Mouse (Mus musculus): ENCODE measurements around the gene Atg4a-ps.
"Not testable (repeated sequence)": the region's sequence is repeated elsewhere in the genome, so short reads cannot be mapped to it uniquely, and the experiment has no call there.

Gene Atg4a-ps

GRCm38 (mm10) chr3:103645968-103646367 is at the start of gene Atg4a-ps:
Gene Atg4a-ps, minus strand, starts transcription at chr3:103646068.
- DNase-seq (ENCODE audit: low spot score in 2 of 2): not testable (repeated sequence)

- DNase-seq (ENCODE audit: low spot score in 2 of 2): no peak
Measured at GRCm38 (mm10) chr3:103695556-103695955, 49.7 kb upstream of the Atg4a-ps start.

- DNase-seq (ENCODE audit: low spot score in 2 of 2): no peak
Measured at GRCm38 (mm10) chr3:103690506-103690905, 44.6 kb upstream of the Atg4a-ps start.

- no peak for DNase-seq (ENCODE audit: low spot score in 2 of 2)
Measured at GRCm38 (mm10) chr3:103689043-103689442, 43.2 kb upstream of the Atg4a-ps start.

- no peak for DNase-seq (ENCODE audit: low spot score in 2 of 2)
Measured at GRCm38 (mm10) chr3:103683966-103684319, 38.1 kb upstream of the Atg4a-ps start.

GRCm38 (mm10) chr3:103683234-103683965 is 37.5 kb upstream of the Atg4a-ps start:
- peak in 1 of 2 experiments; percentile 38 for DNase-seq (ENCODE audit: low spot score in 2 of 2)

GRCm38 (mm10) chr3:103682473-103682872 is 36.6 kb upstream of the Atg4a-ps start:
- DNase-seq (ENCODE audit: low spot score in 2 of 2): peak in 1 of 2 experiments; percentile 19

- DNase-seq (ENCODE audit: low spot score in 2 of 2): no peak
Measured at GRCm38 (mm10) chr3:103678811-103679210, 32.9 kb upstream of the Atg4a-ps start.

GRCm38 (mm10) chr3:103672716-103673115 is 26.8 kb upstream of the Atg4a-ps start:
- DNase-seq (ENCODE audit: low spot score in 2 of 2): no peak

GRCm38 (mm10) chr3:103672113-103672512 is 26.2 kb upstream of the Atg4a-ps start:
- DNase-seq (ENCODE audit: low spot score in 2 of 2): no peak

GRCm38 (mm10) chr3:103663385-103663784 is 17.5 kb upstream of the Atg4a-ps start:
- DNase-seq (ENCODE audit: low spot score in 2 of 2): no peak

GRCm38 (mm10) chr3:103661714-103662113 is 15.8 kb upstream of the Atg4a-ps start:
- DNase-seq (ENCODE audit: low spot score in 2 of 2): no peak

GRCm38 (mm10) chr3:103660012-103660411 is 14.1 kb upstream of the Atg4a-ps start:
- DNase-seq (ENCODE audit: low spot score in 2 of 2): no peak

- no peak for DNase-seq (ENCODE audit: low spot score in 2 of 2)
Measured at GRCm38 (mm10) chr3:103650406-103650805, 4.5 kb upstream of the Atg4a-ps start.

- no peak for DNase-seq (ENCODE audit: low spot score in 2 of 2)
Measured at GRCm38 (mm10) chr3:103649716-103650115, 3.8 kb upstream of the Atg4a-ps start.

GRCm38 (mm10) chr3:103648486-103648885 is 2.6 kb upstream of the Atg4a-ps start:
- no peak for DNase-seq (ENCODE audit: low spot score in 2 of 2)

- DNase-seq (ENCODE audit: low spot score in 2 of 2): no peak
Measured at GRCm38 (mm10) chr3:103647164-103647867, 1.4 kb upstream of the Atg4a-ps start.

- no peak for DNase-seq (ENCODE audit: low spot score in 2 of 2)
Measured at GRCm38 (mm10) chr3:103641301-103641700, 4.6 kb downstream of the Atg4a-ps start.

GRCm38 (mm10) chr3:103640226-103640803 is 5.6 kb downstream of the Atg4a-ps start:
- DNase-seq (ENCODE audit: low spot score in 2 of 2): no peak

GRCm38 (mm10) chr3:103637641-103638040 is 8.2 kb downstream of the Atg4a-ps start:
- DNase-seq (ENCODE audit: low spot score in 2 of 2): no peak

- no peak for DNase-seq (ENCODE audit: low spot score in 2 of 2)
Measured at GRCm38 (mm10) chr3:103634256-103634655, 11.6 kb downstream of the Atg4a-ps start.

- DNase-seq (ENCODE audit: low spot score in 2 of 2): no peak
Measured at GRCm38 (mm10) chr3:103633831-103634230, 12.0 kb downstream of the Atg4a-ps start.

- DNase-seq (ENCODE audit: low spot score in 2 of 2): no peak
Measured at GRCm38 (mm10) chr3:103633124-103633523, 12.7 kb downstream of the Atg4a-ps start.
